Mouse (Mus musculus): ENCODE measurements at regions not wholly inside any gene's neighbourhood (a gene's known extent, or its start where the extent isn't known, plus 50 kb on each side); places are given as distances from the start of the nearest gene placed in this dataset.
A peak's percentile ranks its signal among the peaks of the same experiment; 100 is the strongest.

DNA sequence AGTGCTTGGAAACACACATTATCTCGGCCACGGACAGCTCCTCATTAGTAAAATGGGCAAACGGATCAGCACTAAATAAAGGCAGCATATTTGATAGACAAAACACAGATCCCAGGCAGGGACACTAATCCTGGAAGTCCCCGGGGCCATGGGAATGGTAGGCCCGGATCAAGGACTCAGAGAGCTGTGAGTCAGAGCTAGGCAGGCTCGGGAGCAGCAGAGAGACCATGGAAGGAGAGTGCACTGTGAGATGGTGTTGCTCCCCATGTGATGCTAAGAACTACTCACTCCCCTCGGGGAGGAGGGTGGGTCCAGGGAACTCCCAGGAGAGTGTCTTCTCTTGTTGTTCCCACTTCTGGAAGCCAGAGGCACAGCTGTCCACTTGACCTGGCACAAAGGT lies 126.6 kb downstream of the Vegfa start:
- no peak for ATAC-seq (ENCODE audit: low FRiP score, low TSS enrichment)
- H3K4me3 ChIP-seq (replicated peaks; ENCODE audit: low read depth, low read length): no peak overlapping the region
- H3K9ac ChIP-seq (replicated peaks; ENCODE audit: low read length): no peak overlapping the region
- H3K27me3 ChIP-seq (ENCODE audit: control insufficient read depth, insufficient read depth, low read length): no peaks in the 10 kb centered on the region
- 0 out of 2 replicates have a peak, but pooled peaks cover 3% of the 10 kb centered on the region for H3K4me1 ChIP-seq (ENCODE audit: control insufficient read depth, insufficient read depth, low read length)
- 53% methylated on average over 7 of the region's 7 CpGs for WGBS
- H3K36me3 ChIP-seq (ENCODE audit: control insufficient read depth, insufficient read depth, low read length): no peaks in the 10 kb centered on the region
- no peak overlapping the region for H3K27ac ChIP-seq (replicated peaks; ENCODE audit: low read depth, low read length)
- no peak for DNase-seq
- H3K9me3 ChIP-seq (ENCODE audit: control insufficient read depth, low read length): no peaks in the 10 kb centered on the region
- no peak overlapping the region for H3K4me2 ChIP-seq (ENCODE audit: low read length)

- no peaks in the 10 kb centered on the region for H3K9me3 ChIP-seq (ENCODE audit: control insufficient read depth, low read length)
- DNase-seq (no peak), ATAC-seq (ENCODE audit: low FRiP score, low TSS enrichment) (no peak)
- 43% methylated on average over 4 of the region's 4 CpGs for WGBS
- H3K4me3 ChIP-seq (replicated peaks; ENCODE audit: low read depth, low read length): no peak overlapping the region
- no peak overlapping the region for H3K9ac ChIP-seq (replicated peaks; ENCODE audit: low read length)
- 0 out of 2 replicates have a peak, but pooled peaks cover 3% of the 10 kb centered on the region for H3K4me1 ChIP-seq (ENCODE audit: control insufficient read depth, insufficient read depth, low read length)
- no peaks in the 10 kb centered on the region for H3K36me3 ChIP-seq (ENCODE audit: control insufficient read depth, insufficient read depth, low read length)
- no peak overlapping the region for H3K4me2 ChIP-seq (ENCODE audit: low read length)
- H3K27me3 ChIP-seq (ENCODE audit: control insufficient read depth, insufficient read depth, low read length): no peaks in the 10 kb centered on the region
- H3K27ac ChIP-seq (replicated peaks; ENCODE audit: low read depth, low read length): no peak overlapping the region
Measured at GRCm38 (mm10) chr17:45904251-45904650, 127.9 kb downstream of the Vegfa start.

- DNase-seq (no peak), ATAC-seq (ENCODE audit: low FRiP score, low TSS enrichment) (no peak)
- H3K4me1 ChIP-seq (ENCODE audit: control insufficient read depth, insufficient read depth, low read length): 0 out of 2 replicates have a peak, but pooled peaks cover 3% of the 10 kb centered on the region
- no peak overlapping the region for H3K9ac ChIP-seq (replicated peaks; ENCODE audit: low read length)
- no peak overlapping the region for H3K4me2 ChIP-seq (ENCODE audit: low read length)
- no peak overlapping the region for H3K27ac ChIP-seq (replicated peaks; ENCODE audit: low read depth, low read length)
- no peak overlapping the region for H3K4me3 ChIP-seq (replicated peaks; ENCODE audit: low read depth, low read length)
- WGBS: 89% methylated on average over 9 of the region's 9 CpGs
- H3K9me3 ChIP-seq (ENCODE audit: control insufficient read depth, low read length): no peaks in the 10 kb centered on the region
- H3K27me3 ChIP-seq (ENCODE audit: control insufficient read depth, insufficient read depth, low read length): no peaks in the 10 kb centered on the region
- no peaks in the 10 kb centered on the region for H3K36me3 ChIP-seq (ENCODE audit: control insufficient read depth, insufficient read depth, low read length)
Measured at GRCm38 (mm10) chr17:45903294-45903693, 128.9 kb downstream of the Vegfa start.

GRCm38 (mm10) chr17:45902668-45903067 lies 129.5 kb downstream of the Vegfa start:
- Histone ChIP-seq H3K27me3 (ENCODE audit: control insufficient read depth, insufficient read depth, low read length) (no peaks in the 10 kb centered on the region), H3K27ac (replicated peaks; ENCODE audit: low read depth, low read length) (no peak overlapping the region), H3K9me3 (ENCODE audit: control insufficient read depth, low read length) (no peaks in the 10 kb centered on the region), H3K4me2 (ENCODE audit: low read length) (no peak overlapping the region), H3K4me1 (ENCODE audit: control insufficient read depth, insufficient read depth, low read length) (0 out of 2 replicates have a peak, but pooled peaks cover 2% of the 10 kb centered on the region), H3K9ac (replicated peaks; ENCODE audit: low read length) (no peak overlapping the region), H3K4me3 (replicated peaks; ENCODE audit: low read depth, low read length) (no peak overlapping the region), H3K36me3 (ENCODE audit: control insufficient read depth, insufficient read depth, low read length) (no peaks in the 10 kb centered on the region)
- ATAC-seq (ENCODE audit: low FRiP score, low TSS enrichment) (no peak), DNase-seq (no peak)
- 96% methylated on average over 7 of the region's 7 CpGs for WGBS

- no peak for ATAC-seq (ENCODE audit: low FRiP score, low TSS enrichment)
- H3K4me2 ChIP-seq (ENCODE audit: low read length): no peak overlapping the region
- H3K4me1 ChIP-seq (ENCODE audit: control insufficient read depth, insufficient read depth, low read length): peaks cover 9% of the 10 kb centered on the region
- 41% methylated on average over 4 of the region's 4 CpGs for WGBS
- H3K36me3 ChIP-seq (ENCODE audit: control insufficient read depth, insufficient read depth, low read length): no peaks in the 10 kb centered on the region
- no peak for DNase-seq
- H3K27ac ChIP-seq (replicated peaks; ENCODE audit: low read depth, low read length): no peak overlapping the region
- H3K9me3 ChIP-seq (ENCODE audit: control insufficient read depth, low read length): no peaks in the 10 kb centered on the region
- H3K9ac ChIP-seq (replicated peaks; ENCODE audit: low read length): no peak overlapping the region
- no peaks in the 10 kb centered on the region for H3K27me3 ChIP-seq (ENCODE audit: control insufficient read depth, insufficient read depth, low read length)
- no peak overlapping the region for H3K4me3 ChIP-seq (replicated peaks; ENCODE audit: low read depth, low read length)
Measured at GRCm38 (mm10) chr17:45896922-45897302, 135.3 kb downstream of the Vegfa start.

GRCm38 (mm10) chr17:45896142-45896921 lies 135.8 kb downstream of the Vegfa start:
- H3K27ac ChIP-seq (replicated peaks; ENCODE audit: low read depth, low read length): no peak overlapping the region
- no peak overlapping the region for H3K4me3 ChIP-seq (replicated peaks; ENCODE audit: low read depth, low read length)
- H3K27me3 ChIP-seq (ENCODE audit: control insufficient read depth, insufficient read depth, low read length): no peaks in the 10 kb centered on the region
- WGBS: 31% methylated on average over 12 of the region's 12 CpGs
- no peak overlapping the region for H3K4me2 ChIP-seq (ENCODE audit: low read length)
- ATAC-seq (ENCODE audit: low FRiP score, low TSS enrichment) (no peak), DNase-seq (peak; percentile 56)
- no peak overlapping the region for H3K9ac ChIP-seq (replicated peaks; ENCODE audit: low read length)
- no peaks in the 10 kb centered on the region for H3K9me3 ChIP-seq (ENCODE audit: control insufficient read depth, low read length)
- peaks cover 9% of the 10 kb centered on the region for H3K4me1 ChIP-seq (ENCODE audit: control insufficient read depth, insufficient read depth, low read length)
- H3K36me3 ChIP-seq (ENCODE audit: control insufficient read depth, insufficient read depth, low read length): no peaks in the 10 kb centered on the region

DNA sequence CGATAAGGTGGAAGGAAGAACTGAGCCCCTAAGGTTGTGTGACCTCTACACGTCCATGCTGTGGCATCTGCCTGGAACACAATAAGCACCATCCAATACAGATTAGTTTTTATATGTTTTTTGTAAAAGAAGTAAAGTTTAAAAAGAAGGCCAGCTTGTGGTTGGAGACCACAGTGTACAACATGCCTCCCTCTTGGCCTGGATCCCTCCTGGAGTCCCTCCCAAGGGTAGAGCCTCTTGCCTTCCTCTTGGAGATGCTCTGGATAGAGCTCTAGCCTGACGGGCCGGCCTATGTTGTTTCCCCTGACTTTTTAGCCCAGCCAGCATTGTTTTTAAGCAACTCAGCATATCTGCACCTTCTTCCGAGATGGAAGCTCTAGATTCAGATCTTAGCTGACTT lies 138.0 kb downstream of the Vegfa start:
- H3K27ac ChIP-seq (replicated peaks; ENCODE audit: low read depth, low read length): no peak overlapping the region
- no peaks in the 10 kb centered on the region for H3K27me3 ChIP-seq (ENCODE audit: control insufficient read depth, insufficient read depth, low read length)
- 89% methylated on average over 5 of the region's 5 CpGs for WGBS
- H3K9ac ChIP-seq (replicated peaks; ENCODE audit: low read length): no peak overlapping the region
- no peaks in the 10 kb centered on the region for H3K36me3 ChIP-seq (ENCODE audit: control insufficient read depth, insufficient read depth, low read length)
- DNase-seq: no peak
- no peaks in the 10 kb centered on the region for H3K9me3 ChIP-seq (ENCODE audit: control insufficient read depth, low read length)
- no peak overlapping the region for H3K4me3 ChIP-seq (replicated peaks; ENCODE audit: low read depth, low read length)
- H3K4me1 ChIP-seq (ENCODE audit: control insufficient read depth, insufficient read depth, low read length): peaks cover 9% of the 10 kb centered on the region
- ATAC-seq (ENCODE audit: low FRiP score, low TSS enrichment): no peak
- H3K4me2 ChIP-seq (ENCODE audit: low read length): no peak overlapping the region

DNA sequence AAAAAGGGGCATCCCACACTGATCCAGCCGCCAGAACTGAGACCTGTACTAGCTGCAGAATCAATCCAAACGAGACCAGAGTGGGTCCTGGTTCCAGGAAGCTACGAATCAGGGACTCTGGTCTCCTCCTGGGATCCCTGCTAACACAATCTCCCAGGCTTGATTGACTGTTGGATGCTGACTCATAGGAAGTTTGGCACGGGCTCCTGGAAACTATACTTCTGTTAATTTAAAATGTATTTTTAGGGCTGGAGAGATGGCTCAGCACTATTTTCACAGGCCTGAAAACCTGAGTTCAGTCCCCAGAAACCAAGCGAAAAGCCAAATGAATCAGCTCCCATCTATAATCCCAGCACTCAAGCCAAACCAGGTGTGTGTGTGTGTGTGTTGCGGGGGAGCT lies 138.5 kb downstream of the Vegfa start:
- WGBS: 87% methylated on average over 6 of the region's 6 CpGs

DNA sequence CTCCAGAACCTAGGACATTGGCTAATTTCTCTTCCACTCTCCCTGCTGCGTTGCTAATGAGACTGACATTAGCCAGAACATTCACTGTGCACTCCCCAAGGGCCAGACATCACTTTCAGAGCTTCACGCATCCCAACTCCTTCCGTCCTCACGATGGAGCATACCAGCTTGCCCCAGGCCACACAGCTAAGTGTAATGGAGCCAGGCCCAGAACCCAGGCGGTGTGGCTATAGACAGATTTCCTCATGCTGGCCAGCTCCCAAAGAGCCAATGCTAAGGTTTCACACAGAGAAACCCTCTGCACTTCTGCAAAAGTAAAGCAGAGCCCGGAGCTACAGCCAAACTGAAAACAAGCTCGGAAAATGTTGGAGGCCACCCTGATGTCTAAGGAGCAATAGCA lies 139.1 kb downstream of the Vegfa start:
- Histone ChIP-seq H3K27ac (replicated peaks; ENCODE audit: low read depth, low read length) (no peak overlapping the region), H3K36me3 (ENCODE audit: control insufficient read depth, insufficient read depth, low read length) (no peaks in the 10 kb centered on the region), H3K4me1 (ENCODE audit: control insufficient read depth, insufficient read depth, low read length) (peaks cover 9% of the 10 kb centered on the region), H3K4me2 (ENCODE audit: low read length) (no peak overlapping the region), H3K4me3 (replicated peaks; ENCODE audit: low read depth, low read length) (no peak overlapping the region), H3K27me3 (ENCODE audit: control insufficient read depth, insufficient read depth, low read length) (no peaks in the 10 kb centered on the region), H3K9me3 (ENCODE audit: control insufficient read depth, low read length) (no peaks in the 10 kb centered on the region), H3K9ac (replicated peaks; ENCODE audit: low read length) (no peak overlapping the region)
- WGBS: 71% methylated on average over 7 of the region's 7 CpGs
- DNase-seq (no peak), ATAC-seq (ENCODE audit: low FRiP score, low TSS enrichment) (no peak)

More for the DNA sequence above, 138.5 kb downstream of the Vegfa start:
- H3K27ac ChIP-seq (replicated peaks; ENCODE audit: low read depth, low read length): no peak overlapping the region
- no peak overlapping the region for H3K4me2 ChIP-seq (ENCODE audit: low read length)
- no peaks in the 10 kb centered on the region for H3K36me3 ChIP-seq (ENCODE audit: control insufficient read depth, insufficient read depth, low read length)
- peaks cover 9% of the 10 kb centered on the region for H3K4me1 ChIP-seq (ENCODE audit: control insufficient read depth, insufficient read depth, low read length)
- ATAC-seq (ENCODE audit: low FRiP score, low TSS enrichment): no peak
- no peak for DNase-seq
- H3K4me3 ChIP-seq (replicated peaks; ENCODE audit: low read depth, low read length): no peak overlapping the region
- no peak overlapping the region for H3K9ac ChIP-seq (replicated peaks; ENCODE audit: low read length)
- H3K27me3 ChIP-seq (ENCODE audit: control insufficient read depth, insufficient read depth, low read length): no peaks in the 10 kb centered on the region
- H3K9me3 ChIP-seq (ENCODE audit: control insufficient read depth, low read length): no peaks in the 10 kb centered on the region

Measured in midbrain, embryonic 14.5 days (tissue).